Mouse (Mus musculus) stomach, embryonic 16.5 days (tissue): ENCODE measurements at regions not wholly inside any gene's neighbourhood (a gene's known extent, or its start where the extent isn't known, plus 50 kb on each side); places are given as distances from the start of the nearest gene placed in this dataset.

Source experiments
- ATAC-seq: fragments of 200-750 bp; cut with Nextera tagmentation; 2 replicates; pipeline ENCODE4 v1.8.0; 2017; ENCODE audit warnings: moderate number of reproducible peaks, moderate TSS enrichment; ENCODE audit not compliant: insufficient read depth, low FRiP score
- H3K27ac ChIP-seq: fragments of 300-500 bp; sonication (generic); 2 replicates; pipeline ENCODE4 v1.5.1; 2014; ENCODE audit warnings: low read length
- H3K27me3 ChIP-seq: fragments of 300-500 bp; sonication (generic); 2 replicates; pipeline ENCODE4 v1.6.1; 2014; ENCODE audit warnings: low read length, control low read depth, mixed read lengths; ENCODE audit not compliant: control insufficient read depth, insufficient read depth
- H3K36me3 ChIP-seq: fragments of 300-500 bp; sonication (generic); 2 replicates; pipeline ENCODE4 v1.6.1; 2014; ENCODE audit warnings: low read length; ENCODE audit not compliant: control insufficient read depth, insufficient read depth
- H3K4me1 ChIP-seq: fragments of 300-500 bp; sonication (generic); 2 replicates; pipeline ENCODE4 v1.6.1; 2014; ENCODE audit warnings: low read length, control low read depth, mixed read lengths; ENCODE audit not compliant: control insufficient read depth, insufficient read depth
- H3K4me2 ChIP-seq: fragments of 300-500 bp; sonication (generic); 2 replicates; pipeline ENCODE4 v1.6.1; 2014; ENCODE audit warnings: low read depth, low read length, mixed read lengths
- H3K4me3 ChIP-seq: fragments of 300-500 bp; sonication (generic); replicated peaks from 2 replicates; pipeline ENCODE4 v1.5.1; 2014; ENCODE audit warnings: mild to moderate bottlenecking, low read length
- H3K9ac ChIP-seq: fragments of 300-500 bp; sonication (generic); 2 replicates; pipeline ENCODE4 v1.6.1; 2014; ENCODE audit warnings: low read length
- H3K9me3 ChIP-seq: fragments of 300-500 bp; sonication (generic); replicated peaks from 2 replicates; pipeline ENCODE4 v1.6.1; 2016; ENCODE audit warnings: low read length, control low read depth; ENCODE audit not compliant: control insufficient read depth
- WGBS: fragments of 180-500 bp; shearing (Covaris S2); extraction: QIAGEN DNeasy Blood & Tissue Kit; methylation state at CpG from one replicate; pipeline ENCODE4 v1.1.7; 2014; 5-methylcytosine and 5-hydroxymethylcytosine counted together

GRCm38 (mm10) chr16:26302045-26302444, 69.6 kb downstream of the Cldn1 start:
- no peaks in the 10 kb centered on the region for H3K27me3 ChIP-seq
- no peak overlapping the region for H3K4me2 ChIP-seq
- no peak for ATAC-seq
- no peaks in the 10 kb centered on the region for H3K4me1 ChIP-seq
- no peaks in the 10 kb centered on the region for H3K9me3 ChIP-seq
- H3K36me3 ChIP-seq, result no peaks in the 10 kb centered on the region
- H3K4me3 ChIP-seq, result no peak overlapping the region
- WGBS, result 78% methylated on average over 2 of the region's 2 CpGs
- H3K9ac ChIP-seq, result no peak overlapping the region
- no peak overlapping the region for H3K27ac ChIP-seq

GRCm38 (mm10) chr16:26291692-26292091, 79.9 kb downstream of the Cldn1 start:
- H3K27me3 ChIP-seq, result no peaks in the 10 kb centered on the region
- no peaks in the 10 kb centered on the region for H3K36me3 ChIP-seq
- no peak overlapping the region for H3K9ac ChIP-seq
- no peak overlapping the region for H3K27ac ChIP-seq
- WGBS, result 31% methylated on average over 2 of the region's 2 CpGs
- H3K4me1 ChIP-seq, result no peaks in the 10 kb centered on the region
- H3K4me3 ChIP-seq, result no peak overlapping the region
- H3K9me3 ChIP-seq, result no peaks in the 10 kb centered on the region
- ATAC-seq, result peak; percentile 50; the same call in 1 of the 2 replicates
- H3K4me2 ChIP-seq, result no peak overlapping the region

GRCm38 (mm10) chr16:26285627-26286026, 86.0 kb downstream of the Cldn1 start:
- Histone ChIP-seq H3K27me3 (no peaks in the 10 kb centered on the region), H3K4me1 (no peaks in the 10 kb centered on the region), H3K4me3 (no peak overlapping the region), H3K27ac (no peak overlapping the region), H3K9me3 (no peaks in the 10 kb centered on the region), H3K9ac (no peak overlapping the region), H3K4me2 (no peak overlapping the region), H3K36me3 (no peaks in the 10 kb centered on the region)
- no peak for ATAC-seq
- 51% methylated on average over 1 of the region's 1 CpGs for WGBS

GRCm38 (mm10) chr16:26284713-26285112, 86.9 kb downstream of the Cldn1 start:
- H3K27me3 ChIP-seq, result no peaks in the 10 kb centered on the region
- no peak for ATAC-seq
- H3K4me1 ChIP-seq, result no peaks in the 10 kb centered on the region
- no peaks in the 10 kb centered on the region for H3K36me3 ChIP-seq
- H3K9ac ChIP-seq, result no peak overlapping the region
- WGBS, result 86% methylated on average over 6 of the region's 6 CpGs
- H3K4me3 ChIP-seq, result no peak overlapping the region
- H3K9me3 ChIP-seq, result no peaks in the 10 kb centered on the region
- H3K27ac ChIP-seq, result no peak overlapping the region
- no peak overlapping the region for H3K4me2 ChIP-seq

- no peak for ATAC-seq
- Histone ChIP-seq H3K27me3 (no peaks in the 10 kb centered on the region), H3K9me3 (no peaks in the 10 kb centered on the region), H3K36me3 (no peaks in the 10 kb centered on the region), H3K4me3 (no peak overlapping the region), H3K9ac (no peak overlapping the region), H3K4me1 (no peaks in the 10 kb centered on the region), H3K27ac (no peak overlapping the region), H3K4me2 (no peak overlapping the region)
- 7% methylated on average over 1 of the region's 1 CpGs for WGBS
Measured at GRCm38 (mm10) chr16:26282418-26282817, 89.2 kb downstream of the Cldn1 start.

- no peaks in the 10 kb centered on the region for H3K36me3 ChIP-seq
- H3K9me3 ChIP-seq, result no peaks in the 10 kb centered on the region
- H3K4me2 ChIP-seq, result no peak overlapping the region
- no peaks in the 10 kb centered on the region for H3K27me3 ChIP-seq
- 68% methylated on average over 2 of the region's 2 CpGs for WGBS
- no peak for ATAC-seq
- H3K9ac ChIP-seq, result no peak overlapping the region
- H3K27ac ChIP-seq, result peak overlapping the region; percentile 17; the same call in 1 of the 2 replicates
- H3K4me3 ChIP-seq, result no peak overlapping the region
- H3K4me1 ChIP-seq, result no peaks in the 10 kb centered on the region
Measured at GRCm38 (mm10) chr16:26281496-26281895, 90.1 kb downstream of the Cldn1 start.

- H3K9me3 ChIP-seq, result no peaks in the 10 kb centered on the region
- WGBS, result 91% methylated on average over 1 of the region's 1 CpGs
- H3K27ac ChIP-seq, result no peak overlapping the region
- H3K4me1 ChIP-seq, result no peaks in the 10 kb centered on the region
- no peak for ATAC-seq
- H3K27me3 ChIP-seq, result no peaks in the 10 kb centered on the region
- H3K4me2 ChIP-seq, result no peak overlapping the region
- no peaks in the 10 kb centered on the region for H3K36me3 ChIP-seq
- no peak overlapping the region for H3K9ac ChIP-seq
- no peak overlapping the region for H3K4me3 ChIP-seq
Measured at GRCm38 (mm10) chr16:26276789-26277188, 94.9 kb downstream of the Cldn1 start.

- no peaks in the 10 kb centered on the region for H3K9me3 ChIP-seq
- no peaks in the 10 kb centered on the region for H3K4me1 ChIP-seq
- WGBS, result 45% methylated on average over 2 of the region's 2 CpGs
- H3K27ac ChIP-seq, result no peak overlapping the region
- no peaks in the 10 kb centered on the region for H3K36me3 ChIP-seq
- H3K4me3 ChIP-seq, result no peak overlapping the region
- H3K4me2 ChIP-seq, result no peak overlapping the region
- no peak overlapping the region for H3K9ac ChIP-seq
- no peaks in the 10 kb centered on the region for H3K27me3 ChIP-seq
- no peak for ATAC-seq
Measured at GRCm38 (mm10) chr16:26252824-26253223, 118.8 kb downstream of the Cldn1 start.

- ATAC-seq, result no peak
- whole genome bisulfite sequencing, result 55% methylated on average over 5 of the region's 5 CpGs
- no peaks in the 10 kb centered on the region for H3K27me3 ChIP-seq
- no peaks in the 10 kb centered on the region for H3K9me3 ChIP-seq
- no peak overlapping the region for H3K27ac ChIP-seq
- no peak overlapping the region for H3K9ac ChIP-seq
- H3K4me1 ChIP-seq, result no peaks in the 10 kb centered on the region
- H3K4me2 ChIP-seq, result no peak overlapping the region
- no peaks in the 10 kb centered on the region for H3K36me3 ChIP-seq
- no peak overlapping the region for H3K4me3 ChIP-seq
Measured at GRCm38 (mm10) chr16:26251698-26252097, 119.9 kb downstream of the Cldn1 start.

- no peaks in the 10 kb centered on the region for H3K27me3 ChIP-seq
- ATAC-seq, result no peak
- no peak overlapping the region for H3K4me2 ChIP-seq
- no peak overlapping the region for H3K9ac ChIP-seq
- no peaks in the 10 kb centered on the region for H3K36me3 ChIP-seq
- no peak overlapping the region for H3K4me3 ChIP-seq
- 74% methylated on average over 2 of the region's 2 CpGs for WGBS
- no peaks in the 10 kb centered on the region for H3K9me3 ChIP-seq
- no peak overlapping the region for H3K27ac ChIP-seq
- H3K4me1 ChIP-seq, result no peaks in the 10 kb centered on the region
Measured at GRCm38 (mm10) chr16:26251027-26251426, 120.6 kb downstream of the Cldn1 start.
